Mouse (Mus musculus): ENCODE measurements around the gene Slc39a11. TPM values are rescaled to one million over a fixed set of nuclear protein-coding genes. Genes with fewer than 3 reads are reported as not detected.

Gene Slc39a11
- polyA plus RNA-seq, 1 experiment from 2014 or later: 15.7 TPM

DNA sequence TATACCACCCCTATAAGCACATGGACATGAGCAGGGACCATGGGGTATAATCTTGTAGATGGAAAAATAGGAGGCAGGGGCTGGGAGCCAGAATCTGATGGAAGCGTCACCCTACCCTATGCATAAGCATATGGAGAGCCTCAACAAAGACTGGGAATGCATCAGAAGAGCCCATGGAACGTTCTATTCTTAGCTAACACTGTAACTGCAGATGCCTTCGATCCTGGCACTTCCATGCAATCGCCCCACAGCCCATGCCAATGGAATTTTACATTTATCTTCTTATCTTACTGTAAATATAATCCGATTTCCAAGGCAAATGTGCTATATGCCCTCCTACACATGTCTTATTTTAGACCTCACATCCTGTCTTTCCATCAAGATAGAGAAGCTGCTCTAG, 314.2 kb downstream of the Slc39a11 start:
- no peak overlapping the region for H3K4me3 ChIP-seq
- H3K9me3 ChIP-seq (replicated peaks): no peaks in the 10 kb centered on the region
- no peak for DNase-seq (ENCODE audit: low spot score)
- no peaks in the 10 kb centered on the region for H3K27me3 ChIP-seq (ENCODE audit: low read depth, poor library complexity, severe bottlenecking)
- 94% methylated on average over 5 of the region's 5 CpGs for WGBS
- peaks cover 18% of the 10 kb centered on the region; the same call in 1 of the 2 replicates for H3K4me1 ChIP-seq
- H3K27ac ChIP-seq: no peak overlapping the region
- H3K36me3 ChIP-seq: no peaks in the 10 kb centered on the region

DNA sequence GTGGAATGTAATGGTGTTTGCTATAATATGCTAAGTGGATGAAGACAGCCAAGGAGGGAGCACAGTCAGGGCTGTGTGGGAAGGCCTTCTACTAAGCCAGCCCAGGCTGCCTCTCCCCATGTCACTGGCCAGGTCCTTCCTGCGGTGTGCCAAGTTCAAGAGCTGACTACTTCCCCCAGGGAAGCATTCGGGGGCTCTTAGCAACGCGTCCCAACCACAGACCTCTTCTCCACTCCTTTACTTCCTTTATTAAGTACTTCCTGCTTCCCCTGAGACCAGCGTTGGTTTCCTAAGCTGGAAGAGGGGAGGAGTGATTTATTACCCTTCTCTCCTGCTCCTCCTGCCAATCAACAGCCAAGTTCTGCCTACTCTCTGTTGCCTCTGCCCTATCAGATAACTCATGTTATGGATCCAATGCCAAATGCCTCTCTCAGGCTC, 315.4 kb downstream of the Slc39a11 start:
- Histone ChIP-seq H3K27me3 (ENCODE audit: low read depth, poor library complexity, severe bottlenecking) (no peaks in the 10 kb centered on the region), H3K4me1 (peaks cover 27% of the 10 kb centered on the region), H3K27ac (no peak overlapping the region), H3K9me3 (replicated peaks) (no peaks in the 10 kb centered on the region), H3K4me3 (no peak overlapping the region), H3K36me3 (no peaks in the 10 kb centered on the region)
- no peak for DNase-seq (ENCODE audit: low spot score)
- 53% methylated on average over 5 of the region's 5 CpGs for WGBS

GRCm38 (mm10) chr11:113333535-113333934, 316.3 kb downstream of the Slc39a11 start:
- DNase-seq (ENCODE audit: low spot score): no peak
- H3K36me3 ChIP-seq: no peaks in the 10 kb centered on the region
- peaks cover 23% of the 10 kb centered on the region for H3K4me1 ChIP-seq
- H3K4me3 ChIP-seq: no peak overlapping the region
- 0 out of 2 replicates have a peak overlapping the region, but pooled peaks have one; percentile 20 for H3K27ac ChIP-seq
- no peaks in the 10 kb centered on the region for H3K9me3 ChIP-seq (replicated peaks)
- WGBS: 71% methylated on average over 9 of the region's 9 CpGs
- H3K27me3 ChIP-seq (ENCODE audit: low read depth, poor library complexity, severe bottlenecking): no peaks in the 10 kb centered on the region

- H3K27me3 ChIP-seq (ENCODE audit: low read depth, poor library complexity, severe bottlenecking): no peaks in the 10 kb centered on the region
- WGBS: 86% methylated on average over 13 of the region's 13 CpGs
- H3K36me3 ChIP-seq: no peaks in the 10 kb centered on the region
- peaks cover 27% of the 10 kb centered on the region for H3K4me1 ChIP-seq
- no peaks in the 10 kb centered on the region for H3K9me3 ChIP-seq (replicated peaks)
- H3K27ac ChIP-seq: no peak overlapping the region
- H3K4me3 ChIP-seq: no peak overlapping the region
- DNase-seq (ENCODE audit: low spot score): no peak
These were observed 319.8 kb downstream of the Slc39a11 start for GRCm38 (mm10) chr11:113330061-113330591.

GRCm38 (mm10) chr11:113327499-113328062, 322.3 kb downstream of the Slc39a11 start:
- 79% methylated on average over 3 of the region's 3 CpGs for WGBS
- Histone ChIP-seq H3K4me3 (no peak overlapping the region), H3K27ac (no peak overlapping the region), H3K4me1 (peaks cover 22% of the 10 kb centered on the region), H3K9me3 (replicated peaks) (no peaks in the 10 kb centered on the region), H3K27me3 (ENCODE audit: low read depth, poor library complexity, severe bottlenecking) (no peaks in the 10 kb centered on the region), H3K36me3 (no peaks in the 10 kb centered on the region)
- no peak for DNase-seq (ENCODE audit: low spot score)

DNA sequence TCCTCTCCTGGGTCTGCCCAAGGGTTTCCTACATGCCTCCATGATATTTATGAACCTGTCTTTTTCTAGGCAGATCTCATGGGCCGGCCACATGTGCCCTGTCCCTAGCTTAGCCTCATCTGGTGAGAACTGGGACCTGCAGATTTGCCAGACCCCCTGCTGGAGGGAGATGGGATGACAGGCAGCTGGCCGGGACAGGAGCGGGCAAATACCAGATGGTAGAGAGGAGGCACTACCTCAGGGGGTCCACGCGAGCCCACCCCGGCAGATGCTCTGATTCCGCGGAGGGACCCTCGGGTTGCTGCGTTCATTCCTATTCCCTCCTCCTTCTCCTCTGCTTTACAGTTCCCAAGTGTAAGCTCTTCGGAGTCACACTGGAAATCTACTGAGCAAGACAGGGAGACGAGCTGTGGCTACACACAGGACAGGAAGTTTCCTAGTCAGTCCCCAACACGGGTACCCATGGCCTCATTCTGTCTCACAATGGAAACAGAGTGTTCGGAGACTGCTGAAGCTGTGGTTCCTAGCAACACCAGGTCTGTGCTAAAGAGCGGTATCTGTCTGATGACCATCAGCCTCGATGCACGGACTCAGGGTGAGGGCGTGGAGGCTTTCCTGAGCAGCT, 323.4 kb downstream of the Slc39a11 start:
- 32% methylated on average over 18 of the region's 18 CpGs for WGBS
- DNase-seq (ENCODE audit: low spot score): peak; percentile 91
- Histone ChIP-seq H3K4me1 (peaks cover 22% of the 10 kb centered on the region), H3K9me3 (replicated peaks) (no peaks in the 10 kb centered on the region), H3K27ac (peak overlapping the region; percentile 19; the same call in 1 of the 2 replicates), H3K4me3 (peak overlapping the region; percentile 35), H3K27me3 (ENCODE audit: low read depth, poor library complexity, severe bottlenecking) (no peaks in the 10 kb centered on the region), H3K36me3 (no peaks in the 10 kb centered on the region)

DNA sequence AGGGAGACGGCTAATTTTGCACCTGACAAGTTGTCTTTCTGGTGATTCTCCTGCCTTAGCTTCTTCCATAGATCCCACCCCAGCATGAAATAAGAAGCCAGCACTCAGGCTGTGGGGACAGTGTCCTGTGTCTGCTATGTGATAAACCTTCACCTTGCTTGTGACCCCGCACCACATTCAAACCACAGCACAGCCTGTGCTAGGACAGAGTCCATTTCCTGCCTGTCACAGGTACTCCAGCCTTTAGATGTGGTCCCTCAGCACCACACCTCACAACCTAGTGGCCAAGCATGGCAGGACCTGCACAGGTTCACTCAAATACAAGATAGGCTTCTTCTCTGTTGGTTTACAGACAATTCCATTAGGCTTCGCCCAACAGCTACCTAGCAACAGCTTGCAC, 328.3 kb downstream of the Slc39a11 start:
- H3K9me3 ChIP-seq (replicated peaks): no peaks in the 10 kb centered on the region
- H3K27ac ChIP-seq: 0 out of 2 replicates have a peak overlapping the region, but pooled peaks have one; percentile 14
- DNase-seq (ENCODE audit: low spot score): no peak
- no peaks in the 10 kb centered on the region for H3K36me3 ChIP-seq
- peaks cover 13% of the 10 kb centered on the region for H3K4me1 ChIP-seq
- H3K4me3 ChIP-seq: no peak overlapping the region
- 93% methylated on average over 3 of the region's 3 CpGs for WGBS
- H3K27me3 ChIP-seq (ENCODE audit: low read depth, poor library complexity, severe bottlenecking): no peaks in the 10 kb centered on the region

DNA sequence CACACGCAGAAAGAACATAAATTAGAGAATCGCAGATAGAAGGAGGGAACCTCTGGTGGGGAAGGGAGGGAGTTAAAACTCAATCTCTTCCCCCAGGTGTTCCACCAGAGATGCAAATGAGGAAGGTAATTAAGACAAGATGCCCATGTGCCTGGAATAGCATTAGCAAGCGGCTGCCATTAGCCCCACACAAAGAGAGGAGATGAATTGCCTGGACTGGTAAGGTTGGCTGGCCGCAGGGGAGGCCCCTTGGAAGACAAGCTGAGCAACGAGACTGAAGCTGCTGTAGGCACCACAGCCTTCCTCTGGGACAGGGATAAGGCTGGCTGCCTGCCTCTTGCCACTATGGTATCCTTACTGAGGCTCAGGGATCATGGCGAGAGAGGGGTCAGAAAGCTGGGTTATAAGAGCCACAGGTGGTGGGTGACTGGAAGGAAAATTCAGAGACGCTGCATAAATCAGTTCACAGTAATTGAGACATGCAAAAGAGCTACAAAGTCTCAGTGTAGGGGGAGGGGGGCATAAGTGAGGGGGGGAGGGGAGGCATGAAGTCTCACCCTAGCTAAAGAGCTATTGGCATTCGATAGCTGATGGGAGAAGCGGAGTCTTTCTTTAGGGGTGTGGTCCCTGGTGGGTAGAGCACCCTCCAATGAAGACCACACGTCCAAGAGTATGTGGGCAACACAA, 340.5 kb downstream of the Slc39a11 start:
- Histone ChIP-seq H3K36me3 (no peaks in the 10 kb centered on the region), H3K4me1 (peaks cover 20% of the 10 kb centered on the region), H3K27me3 (ENCODE audit: low read depth, poor library complexity, severe bottlenecking) (no peaks in the 10 kb centered on the region), H3K9me3 (replicated peaks) (no peaks in the 10 kb centered on the region), H3K4me3 (no peak overlapping the region), H3K27ac (peak overlapping the region; percentile 68)
- no peak for DNase-seq (ENCODE audit: low spot score)
- 53% methylated on average over 10 of the region's 10 CpGs for WGBS

DNA sequence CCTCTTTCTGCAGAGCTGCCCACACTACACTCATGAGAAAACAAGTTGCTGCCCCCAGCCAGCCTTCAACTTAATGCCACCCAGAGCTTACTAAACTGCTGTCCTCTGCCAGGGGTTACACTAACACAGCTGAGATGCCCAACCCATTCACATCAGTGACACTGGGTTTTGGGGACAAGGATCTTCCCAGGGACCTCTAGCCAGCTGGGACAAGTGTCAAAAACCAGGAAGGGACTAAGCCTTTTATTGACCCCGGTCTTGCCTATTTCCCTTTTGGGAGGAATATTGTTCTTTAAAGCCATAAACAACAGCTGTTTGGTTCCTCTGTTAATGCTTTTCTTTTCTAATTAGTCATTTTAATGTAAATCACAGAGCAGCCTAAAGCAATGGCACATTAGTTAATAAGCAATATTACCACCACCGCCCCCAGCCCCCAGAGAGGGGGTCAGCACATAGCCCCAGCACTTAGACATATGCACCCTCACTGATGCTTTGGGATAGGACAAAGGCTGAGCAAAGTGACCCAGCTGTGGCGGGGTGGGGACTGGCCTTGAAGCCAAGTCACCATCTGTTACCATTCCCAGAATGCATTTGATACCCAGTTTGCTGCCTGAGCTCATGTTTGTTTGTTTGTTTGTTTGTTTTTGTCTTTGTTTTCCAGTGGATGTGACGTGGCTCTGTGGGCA, 341.5 kb downstream of the Slc39a11 start:
- H3K27ac ChIP-seq: peak overlapping the region; percentile 68; the same call in 1 of the 2 replicates
- WGBS: 74% methylated on average over 4 of the region's 4 CpGs
- H3K4me3 ChIP-seq: no peak overlapping the region
- no peak for DNase-seq (ENCODE audit: low spot score)
- no peaks in the 10 kb centered on the region for H3K36me3 ChIP-seq
- H3K4me1 ChIP-seq: peaks cover 20% of the 10 kb centered on the region
- no peaks in the 10 kb centered on the region for H3K9me3 ChIP-seq (replicated peaks)
- no peaks in the 10 kb centered on the region for H3K27me3 ChIP-seq (ENCODE audit: low read depth, poor library complexity, severe bottlenecking)

DNA sequence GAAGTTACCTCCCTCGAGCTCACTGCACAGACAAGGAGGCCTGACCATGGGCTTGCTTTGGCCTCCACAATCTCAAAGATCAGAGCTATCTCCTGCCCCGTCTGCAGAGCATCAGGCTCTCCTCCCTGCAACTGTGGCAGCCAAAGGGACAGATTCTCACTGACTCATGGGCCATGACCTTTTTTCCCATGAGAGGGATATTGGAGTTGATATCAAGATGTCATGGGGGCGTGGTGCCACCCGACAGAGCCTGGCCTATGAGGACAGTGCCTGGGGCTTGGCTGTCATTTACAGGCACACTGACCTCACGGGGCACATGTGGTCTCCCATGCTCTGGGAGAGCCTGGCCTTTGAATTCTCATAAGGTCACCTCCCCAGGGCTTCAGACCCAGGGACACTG, 346.7 kb downstream of the Slc39a11 start:
- DNase-seq (ENCODE audit: low spot score): no peak
- 82% methylated on average over 5 of the region's 5 CpGs for WGBS
- Histone ChIP-seq H3K4me3 (no peak overlapping the region), H3K36me3 (no peaks in the 10 kb centered on the region), H3K9me3 (replicated peaks) (no peaks in the 10 kb centered on the region), H3K27me3 (ENCODE audit: low read depth, poor library complexity, severe bottlenecking) (no peaks in the 10 kb centered on the region), H3K27ac (no peak overlapping the region), H3K4me1 (peaks cover 20% of the 10 kb centered on the region)

- 0 out of 2 replicates have a peak overlapping the region, but pooled peaks have one; percentile 11 for H3K27ac ChIP-seq
- no peaks in the 10 kb centered on the region for H3K36me3 ChIP-seq
- no peak for DNase-seq (ENCODE audit: low spot score)
- H3K4me1 ChIP-seq: peaks cover 43% of the 10 kb centered on the region
- 62% methylated on average over 10 of the region's 10 CpGs for WGBS
- H3K27me3 ChIP-seq (ENCODE audit: low read depth, poor library complexity, severe bottlenecking): no peaks in the 10 kb centered on the region
- no peak overlapping the region for H3K4me3 ChIP-seq
- H3K9me3 ChIP-seq (replicated peaks): no peaks in the 10 kb centered on the region
These were observed 350.4 kb downstream of the Slc39a11 start for GRCm38 (mm10) chr11:113299492-113299891.

GRCm38 (mm10) chr11:113297765-113298164, 352.1 kb downstream of the Slc39a11 start:
- peak; percentile 83 for DNase-seq (ENCODE audit: low spot score)
- H3K27ac ChIP-seq: peak overlapping the region; percentile 11; the same call in 1 of the 2 replicates
- H3K27me3 ChIP-seq (ENCODE audit: low read depth, poor library complexity, severe bottlenecking): no peaks in the 10 kb centered on the region
- peaks cover 61% of the 10 kb centered on the region for H3K4me1 ChIP-seq
- no peak overlapping the region for H3K4me3 ChIP-seq
- 16% methylated on average over 2 of the region's 2 CpGs for WGBS
- no peaks in the 10 kb centered on the region for H3K36me3 ChIP-seq
- H3K9me3 ChIP-seq (replicated peaks): no peaks in the 10 kb centered on the region

Data from limb, embryonic 10.5 days (tissue).